Mouse (Mus musculus) liver, adult (tissue): Measurements from ENCODE around the gene Aif1l.

Experiments used
- GATA4 ChIP-seq: IDR thresholded peaks from 2 replicates; pipeline ENCODE4 v1.6.1; 2014; ENCODE audit warnings: mild to moderate bottlenecking, low read length; ENCODE audit not compliant: insufficient replicate concordance

The Aif1l gene

GRCm38 (mm10) chr2:31938298-31938697 lies 11.6 kb upstream of the Aif1l start:
- no peak for TF ChIP-seq GATA4

DNA sequence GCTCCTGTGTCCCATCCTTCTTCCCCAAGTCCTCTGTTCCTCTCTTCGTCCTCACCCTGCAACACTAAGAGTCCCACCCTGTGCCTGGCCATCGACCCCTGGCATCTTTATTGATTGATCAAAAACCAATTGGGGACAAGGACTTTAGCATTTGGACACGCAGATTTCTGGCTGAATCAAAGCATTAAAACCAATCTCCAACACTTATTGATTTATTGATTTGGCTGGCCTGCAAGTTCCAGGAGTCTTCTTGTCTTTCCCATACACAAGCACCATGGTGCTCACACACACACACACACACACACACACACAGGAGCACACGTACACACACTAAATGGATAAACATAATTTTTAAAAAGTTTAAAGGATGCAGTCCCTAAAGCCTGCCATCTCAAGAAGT lies 6.9 kb upstream of the Aif1l start:
- TF ChIP-seq GATA4, result no peak

GRCm38 (mm10) chr2:31945580-31945979 lies 4.4 kb upstream of the Aif1l start:
- no peak for TF ChIP-seq GATA4

GRCm38 (mm10) chr2:31948392-31948791 lies 1.5 kb upstream of the Aif1l start:
- TF ChIP-seq GATA4, result no peak

DNA sequence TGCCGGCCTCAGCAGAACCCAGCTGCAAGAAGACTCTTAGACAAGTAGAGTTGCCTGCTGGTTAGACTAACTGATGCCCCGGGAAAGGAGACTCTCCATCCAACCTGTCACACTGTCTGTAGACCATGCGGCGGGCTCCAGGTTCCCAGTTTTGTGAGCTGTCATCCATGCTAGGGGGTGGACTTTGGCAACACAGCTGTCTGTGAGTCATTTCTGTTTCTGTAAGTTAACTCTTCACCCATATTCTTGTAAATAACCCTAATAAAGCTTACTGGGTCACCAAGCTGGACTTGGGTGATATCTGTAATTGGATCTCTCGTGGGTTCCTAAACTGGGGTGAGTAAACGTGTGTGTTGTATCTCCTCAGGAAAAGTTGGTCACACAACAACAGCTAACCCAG lies 1.1 kb upstream of the Aif1l start:
- TF ChIP-seq GATA4, result no peak

DNA sequence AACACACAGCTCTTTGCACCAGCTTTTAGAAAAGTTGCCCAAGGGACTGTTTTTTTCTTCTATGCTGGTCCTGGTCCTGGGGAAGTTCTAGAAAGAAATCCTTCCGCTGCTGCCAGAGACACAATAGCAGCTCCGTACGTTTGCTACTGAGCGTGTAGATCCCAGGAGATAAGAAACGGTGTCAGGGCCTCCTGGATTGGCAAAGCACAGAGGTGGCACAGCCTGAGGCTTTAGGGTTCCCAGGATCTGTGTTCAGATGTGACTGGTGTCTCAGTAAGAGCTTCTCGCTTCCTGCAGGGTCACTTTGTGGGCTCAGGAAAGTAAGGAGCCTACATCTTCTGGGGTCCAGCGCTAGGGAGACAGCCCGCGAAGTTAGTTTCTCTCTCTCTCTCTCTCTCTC lies 1.0 kb downstream of the Aif1l start:
- no peak for TF ChIP-seq GATA4

GRCm38 (mm10) chr2:31952236-31952635 lies 2.3 kb downstream of the Aif1l start:
- TF ChIP-seq GATA4, result no peak

DNA sequence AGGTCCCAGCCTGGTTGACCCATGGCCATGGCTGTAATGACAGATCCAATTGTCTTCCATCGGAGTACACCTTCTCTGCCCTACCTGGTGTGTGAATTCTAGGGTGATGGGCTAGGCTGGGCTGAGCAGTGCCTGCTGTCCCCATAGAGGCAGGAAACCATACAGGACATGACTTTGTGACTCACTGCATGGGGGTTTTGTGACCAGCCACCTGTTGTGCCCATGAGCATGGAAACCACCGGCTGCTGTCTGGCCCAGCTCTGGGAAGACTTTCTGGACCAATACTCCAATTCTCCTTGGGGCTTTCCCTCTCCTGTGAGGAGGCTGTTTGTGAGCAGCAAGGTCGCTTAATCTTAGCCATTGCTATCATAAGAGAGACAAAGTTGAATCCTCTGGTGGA lies 2.8 kb downstream of the Aif1l start:
- TF ChIP-seq GATA4, result no peak

GRCm38 (mm10) chr2:31953687-31954086 lies 3.7 kb downstream of the Aif1l start:
- no peak for TF ChIP-seq GATA4

- TF ChIP-seq GATA4, result no peak
These were observed 4.8 kb downstream of the Aif1l start for GRCm38 (mm10) chr2:31954779-31955181.

DNA sequence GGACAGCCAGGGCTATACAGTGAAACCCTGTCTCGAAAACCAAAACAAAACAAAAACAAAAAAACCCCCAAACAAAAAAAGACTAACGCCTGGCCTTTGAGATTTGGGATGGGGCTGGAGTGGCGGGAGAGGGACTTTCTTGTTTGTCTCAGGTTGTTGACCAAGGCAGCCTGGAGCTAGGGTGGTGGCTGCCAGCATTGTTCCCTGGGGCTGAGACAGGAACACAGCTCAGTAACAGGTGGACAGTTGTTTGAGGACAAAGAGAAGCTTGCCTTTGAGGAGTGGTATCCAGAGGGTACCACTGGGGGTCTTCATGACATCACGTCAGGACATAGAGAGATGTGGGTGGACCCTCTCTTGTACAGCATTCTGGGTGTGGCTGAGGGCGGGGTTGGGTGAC lies 5.7 kb downstream of the Aif1l start:
- no peak for TF ChIP-seq GATA4

DNA sequence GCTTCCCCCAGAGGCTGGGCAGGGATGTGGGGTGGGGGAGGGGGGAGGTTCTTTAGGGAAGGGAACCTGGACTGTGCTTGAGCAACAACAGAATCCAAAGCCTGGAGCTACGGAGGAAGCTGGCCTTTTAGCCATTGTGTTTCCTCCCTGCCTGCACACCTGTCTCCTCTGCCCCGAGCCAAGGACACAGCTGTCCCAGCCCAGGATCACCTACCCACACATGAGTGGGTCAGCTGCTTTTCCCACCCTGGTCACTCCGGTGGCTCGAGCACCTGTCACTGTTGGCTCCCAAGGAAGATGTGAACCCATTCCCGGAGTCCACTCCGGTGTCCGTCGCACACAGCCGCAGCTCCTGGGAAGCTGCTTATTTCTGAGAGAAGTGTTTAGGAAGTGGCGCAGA lies 7.3 kb downstream of the Aif1l start:
- no peak for TF ChIP-seq GATA4

- no peak for TF ChIP-seq GATA4
These were observed 11.0 kb downstream of the Aif1l start for GRCm38 (mm10) chr2:31960986-31961385.

DNA sequence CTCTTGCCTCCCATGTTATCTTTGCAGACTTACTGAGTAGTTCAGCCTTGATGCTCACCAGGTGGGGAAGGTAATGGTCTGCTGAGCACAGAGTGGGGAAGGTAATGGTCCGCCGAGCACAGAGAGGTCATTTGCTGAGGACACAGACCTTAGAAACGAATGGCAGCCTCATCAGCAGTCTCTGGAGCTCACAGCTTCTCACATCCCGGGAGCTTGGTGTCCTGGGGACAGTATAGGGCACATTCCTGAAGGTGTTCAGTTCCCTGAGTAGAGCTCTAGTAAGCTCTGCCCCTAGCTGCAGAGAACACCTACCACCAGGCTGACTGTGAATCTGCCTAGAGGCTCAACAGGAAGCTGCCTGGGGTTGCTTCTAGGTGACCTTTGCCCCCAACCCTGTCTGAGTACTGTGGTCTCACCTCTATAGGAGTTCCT lies 11.9 kb downstream of the Aif1l start:
- no peak for TF ChIP-seq GATA4

DNA sequence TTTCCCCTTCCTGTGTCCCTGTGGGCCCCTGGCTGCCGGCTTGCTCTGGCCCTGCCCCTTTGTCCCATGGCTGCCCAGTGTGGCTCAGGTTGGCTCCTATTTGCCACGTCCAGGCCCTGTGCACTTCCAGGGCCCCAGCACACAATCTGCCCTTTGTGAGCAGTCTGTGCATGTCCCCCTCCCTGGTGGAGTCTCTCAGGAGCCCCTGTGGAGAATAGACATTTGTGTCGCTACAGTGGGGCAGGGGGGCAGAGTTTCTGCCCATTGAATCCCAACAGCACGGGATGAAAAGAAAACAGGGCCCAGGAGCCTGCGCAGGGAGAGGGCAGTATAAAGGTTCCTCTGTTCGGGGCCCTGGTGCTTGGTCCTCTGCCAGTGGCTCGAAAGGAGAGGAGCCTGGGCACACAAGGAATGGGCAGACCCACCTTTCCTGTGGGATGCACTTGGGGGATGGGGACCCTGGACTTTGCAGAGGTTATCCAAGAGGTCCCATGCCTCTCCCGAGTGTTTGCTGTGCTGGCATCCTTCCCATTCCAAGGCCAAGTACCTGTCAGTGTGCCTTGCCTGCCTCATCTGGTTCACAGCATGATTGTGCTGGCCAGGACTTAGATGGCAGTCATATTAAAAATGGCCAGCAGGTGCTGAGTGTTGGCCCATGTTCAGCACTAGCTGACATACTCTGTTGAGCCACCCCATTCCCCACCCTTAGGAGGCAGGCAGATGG lies 12.7 kb downstream of the Aif1l start:
- TF ChIP-seq GATA4, result no peak

DNA sequence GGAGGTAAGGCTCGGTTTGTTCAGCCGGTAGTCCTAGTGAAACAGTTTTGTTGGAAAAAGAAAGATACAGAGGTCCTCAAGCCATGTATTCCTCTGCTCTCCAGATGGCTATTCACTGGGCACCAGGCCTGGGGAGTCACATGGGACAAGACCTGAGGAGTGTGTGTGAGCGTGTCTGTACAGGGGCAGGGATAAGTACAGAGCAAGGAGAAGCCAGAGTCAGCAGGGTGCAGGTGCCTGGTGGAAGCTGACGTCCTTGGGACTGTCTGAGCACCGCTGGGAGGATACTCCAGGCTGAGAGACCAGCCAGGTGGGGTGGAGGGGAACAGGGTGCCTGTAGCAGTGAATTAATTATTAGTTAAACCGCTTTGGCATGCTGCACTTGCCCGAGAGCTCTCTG lies 13.6 kb downstream of the Aif1l start:
- no peak for TF ChIP-seq GATA4

DNA sequence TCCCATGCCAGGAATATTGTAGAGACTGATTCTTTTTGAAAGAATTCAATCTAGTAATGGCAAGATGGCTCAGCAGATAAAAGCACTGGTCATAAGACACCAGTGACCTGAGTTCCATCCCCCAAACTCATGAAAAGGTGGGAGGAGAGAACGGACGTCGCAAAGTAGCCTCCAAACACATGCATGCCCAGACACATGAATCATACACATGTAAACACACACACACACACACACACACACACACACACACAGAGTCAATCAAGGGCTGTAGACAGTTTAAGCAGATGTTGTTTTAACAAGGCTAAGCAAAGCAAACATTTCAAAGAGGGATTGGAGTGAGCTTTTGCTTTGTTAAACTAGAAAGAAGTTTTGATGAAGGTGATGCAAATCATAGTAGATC lies 14.3 kb downstream of the Aif1l start:
- no peak for TF ChIP-seq GATA4
